Mouse (Mus musculus) urinary bladder, adult 18-20 months (tissue): Measurements from ENCODE around the gene H2-Aa.
"Not testable (repeated sequence)": the region's sequence is repeated elsewhere in the genome, so short reads cannot be mapped to it uniquely, and the experiment has no call there.

Experiments used
- DNase-seq, 2 experiments: peaks; one replicate each; pipeline ENCODE4 v3.0.0; 2022; ENCODE audit warnings: low spot score in 2 of 2, mixed read lengths in 2 of 2

H2-Aa gene

DNA sequence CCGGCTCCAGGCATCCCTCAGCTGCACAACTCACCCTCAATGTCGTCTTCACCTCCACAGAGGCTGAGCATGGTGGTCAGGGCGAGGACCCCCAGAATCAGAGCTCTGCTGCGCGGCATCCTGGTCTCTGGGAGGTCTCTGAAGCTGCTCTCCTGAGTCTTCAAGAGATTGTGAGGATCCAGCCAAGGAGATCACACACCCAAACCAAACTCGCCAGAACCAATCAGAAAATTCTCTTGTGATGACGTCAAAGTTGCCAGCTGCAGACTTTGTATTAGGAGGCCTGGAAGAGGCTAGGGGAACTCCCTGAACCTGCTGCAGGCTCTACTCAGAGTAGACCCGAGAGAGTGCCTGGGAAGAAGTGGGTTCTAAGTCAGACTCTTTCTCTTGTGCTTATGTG is at the start of gene H2-Aa:
Gene H2-Aa (minus strand): TSS at position 176 of the 400 bp plus-strand sequence.
- DNase-seq, result peak; percentile 67 to 81

GRCm38 (mm10) chr17:34331200-34331599 is 43.6 kb upstream of the H2-Aa start:
- no peak for DNase-seq

- no peak for DNase-seq
These were observed 42.2 kb upstream of the H2-Aa start for GRCm38 (mm10) chr17:34329807-34330206.

- DNase-seq, result no peak
These were observed 38.8 kb upstream of the H2-Aa start for GRCm38 (mm10) chr17:34326373-34326772.

DNA sequence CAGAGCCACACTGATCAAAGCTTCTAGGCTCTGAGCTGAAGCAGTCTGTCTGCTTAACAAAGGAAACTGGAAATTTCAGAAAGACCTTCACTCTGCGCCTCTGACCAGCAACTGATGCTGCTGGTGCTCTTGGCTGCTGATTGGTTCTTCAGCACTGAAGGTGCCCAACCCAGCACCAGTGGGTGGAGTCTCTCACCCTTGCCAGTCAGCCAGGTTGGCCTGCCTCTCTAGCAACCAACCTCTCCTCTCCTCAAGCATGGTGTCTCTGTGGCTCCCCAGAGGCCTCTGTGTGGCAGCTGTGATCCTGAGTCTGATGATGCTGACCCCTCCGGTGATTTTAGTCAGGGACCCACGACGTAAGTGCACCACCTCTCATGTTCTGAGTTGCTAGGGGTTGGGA is 37.8 kb upstream of the H2-Aa start, which contains the start of gene H2-Eb2:
Gene H2-Eb2 (plus strand): TSS at position 230 of the 400 bp plus-strand sequence.
- no peak for DNase-seq

DNA sequence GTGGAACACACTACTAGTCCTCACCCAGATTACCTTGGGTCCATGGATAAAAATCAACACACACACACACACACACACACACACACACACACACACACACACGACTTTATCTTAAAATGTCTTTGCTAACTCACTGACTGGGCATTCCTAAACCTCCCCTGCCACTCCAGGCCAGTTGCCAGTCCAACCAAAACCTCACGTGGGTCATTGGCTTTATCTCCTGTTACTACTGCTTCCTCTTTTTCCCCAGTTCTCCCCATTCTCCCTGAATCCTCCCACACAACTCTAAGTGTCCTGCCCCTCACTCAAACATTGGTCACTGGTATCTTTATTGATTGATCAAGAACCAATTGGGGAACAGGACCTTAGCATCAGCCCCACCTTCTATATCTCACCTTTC is 29.7 kb upstream of the H2-Aa start:
- no peak for DNase-seq

DNA sequence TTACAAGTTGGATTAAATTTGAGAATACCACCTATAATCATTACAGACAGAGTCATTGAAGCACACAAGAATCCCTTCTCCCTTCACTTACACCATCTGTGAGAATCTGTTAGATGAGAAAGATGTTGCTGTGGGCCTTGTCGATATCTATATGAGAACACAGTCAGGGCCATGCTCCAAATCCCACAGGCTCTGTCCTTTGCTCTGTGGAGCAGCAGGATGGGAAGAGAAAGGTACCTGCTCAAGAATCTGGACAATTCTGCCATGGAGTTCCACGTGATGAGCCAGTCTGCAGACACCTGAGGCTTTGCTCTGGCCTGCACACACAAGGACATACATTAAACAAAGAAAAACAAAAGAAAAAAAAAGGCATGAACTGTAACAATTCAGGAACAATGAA is 29.1 kb upstream of the H2-Aa start:
- no peak for DNase-seq

DNA sequence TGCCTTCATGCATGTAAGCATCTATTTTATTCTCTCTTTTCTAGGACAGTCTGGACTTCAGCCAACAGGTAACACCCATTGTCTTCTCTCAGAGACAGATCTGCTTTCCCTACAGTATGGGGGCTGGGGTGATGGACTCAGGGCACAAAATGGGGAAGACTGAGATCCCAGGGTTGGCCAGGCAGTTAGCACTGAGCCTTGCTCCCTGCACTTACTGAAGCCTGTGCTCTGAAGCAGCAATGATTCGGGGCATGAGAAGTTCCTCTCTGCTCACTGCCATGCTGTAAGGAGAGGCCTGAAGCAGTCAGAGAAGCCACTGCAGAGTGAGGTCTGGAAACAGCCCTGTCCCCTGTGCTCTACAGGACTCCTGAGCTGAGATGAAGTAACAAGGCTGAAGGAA is 27.9 kb upstream of the H2-Aa start:
- no peak for DNase-seq

DNA sequence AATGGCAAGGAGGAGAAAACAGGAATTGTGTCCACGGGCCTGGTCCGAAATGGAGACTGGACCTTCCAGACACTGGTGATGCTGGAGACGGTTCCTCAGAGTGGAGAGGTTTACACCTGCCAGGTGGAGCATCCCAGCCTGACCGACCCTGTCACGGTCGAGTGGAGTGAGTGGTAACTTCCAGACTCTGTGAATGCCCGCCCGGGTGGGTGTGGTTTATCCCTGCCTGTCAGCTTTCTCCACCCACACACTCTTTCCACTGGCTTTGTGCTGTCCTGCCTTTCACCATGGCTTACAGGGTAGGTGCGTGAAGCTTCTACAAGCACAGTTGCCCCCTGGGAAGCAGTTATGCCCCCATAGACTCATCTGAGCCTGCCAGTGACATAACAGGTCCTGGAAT is 26.7 kb upstream of the H2-Aa start:
- DNase-seq, result no peak

GRCm38 (mm10) chr17:34313393-34313792 is 25.8 kb upstream of the H2-Aa start:
- DNase-seq, result peak; percentile 46 to 74

GRCm38 (mm10) chr17:34312185-34312584 is 24.6 kb upstream of the H2-Aa start:
- no peak for DNase-seq

- not testable (repeated sequence) for DNase-seq
These were observed 22.9 kb upstream of the H2-Aa start for GRCm38 (mm10) chr17:34310526-34310925.

DNA sequence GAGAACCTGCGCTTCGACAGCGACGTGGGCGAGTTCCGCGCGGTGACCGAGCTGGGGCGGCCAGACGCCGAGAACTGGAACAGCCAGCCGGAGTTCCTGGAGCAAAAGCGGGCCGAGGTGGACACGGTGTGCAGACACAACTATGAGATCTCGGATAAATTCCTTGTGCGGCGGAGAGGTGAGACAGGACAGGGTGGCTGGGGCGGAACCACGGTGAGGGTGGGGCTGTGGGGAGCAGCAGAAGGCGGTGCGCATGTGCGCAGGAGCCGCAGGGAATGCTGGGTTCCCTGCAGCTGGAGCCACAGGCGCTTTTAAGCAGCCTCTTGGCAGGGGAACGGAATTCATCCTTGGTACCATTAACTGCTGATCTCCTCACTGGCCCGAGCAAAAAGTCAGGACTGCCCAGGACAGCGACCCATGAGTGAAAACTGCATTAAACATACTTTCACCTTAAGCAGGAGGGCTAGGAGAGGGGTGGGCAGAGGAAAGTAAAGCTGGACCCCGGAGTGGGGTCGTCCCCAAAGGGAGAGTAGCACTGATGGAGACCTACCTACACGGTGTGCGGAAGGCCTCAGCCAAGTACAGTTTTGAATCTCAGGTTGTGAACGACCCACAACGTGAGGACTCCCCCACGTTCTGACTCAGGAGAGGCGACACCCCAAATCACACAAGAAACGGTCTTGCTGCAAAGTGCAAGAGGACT is 22.2 kb upstream of the H2-Aa start:
- DNase-seq, result peak; percentile 46 to 53

- no peak for DNase-seq
These were observed 21.6 kb upstream of the H2-Aa start for GRCm38 (mm10) chr17:34309225-34309624.

- no peak for DNase-seq
These were observed 20.5 kb upstream of the H2-Aa start for GRCm38 (mm10) chr17:34308161-34308560.

DNA sequence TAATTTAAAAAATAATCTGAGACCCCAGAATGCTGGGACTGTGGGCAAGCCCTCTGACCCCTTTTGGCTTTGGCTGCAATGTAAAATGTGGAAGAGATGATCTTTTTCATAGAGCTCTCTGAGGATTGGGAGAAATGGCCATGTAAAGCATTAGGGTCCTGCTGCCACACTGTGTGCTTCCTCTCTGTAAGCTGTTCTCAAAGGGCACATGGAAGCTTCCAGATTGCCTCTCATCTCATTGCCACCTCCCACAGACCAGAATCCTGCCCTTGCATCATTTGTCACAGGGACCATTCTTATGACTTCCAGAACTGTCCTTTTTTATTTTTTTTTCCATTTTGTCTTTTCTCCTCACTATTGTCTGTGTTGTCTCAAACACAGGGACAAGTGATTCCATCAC is 19.6 kb upstream of the H2-Aa start:
- DNase-seq, result no peak

GRCm38 (mm10) chr17:34306407-34306806 is 18.8 kb upstream of the H2-Aa start:
- DNase-seq, result no peak

DNA sequence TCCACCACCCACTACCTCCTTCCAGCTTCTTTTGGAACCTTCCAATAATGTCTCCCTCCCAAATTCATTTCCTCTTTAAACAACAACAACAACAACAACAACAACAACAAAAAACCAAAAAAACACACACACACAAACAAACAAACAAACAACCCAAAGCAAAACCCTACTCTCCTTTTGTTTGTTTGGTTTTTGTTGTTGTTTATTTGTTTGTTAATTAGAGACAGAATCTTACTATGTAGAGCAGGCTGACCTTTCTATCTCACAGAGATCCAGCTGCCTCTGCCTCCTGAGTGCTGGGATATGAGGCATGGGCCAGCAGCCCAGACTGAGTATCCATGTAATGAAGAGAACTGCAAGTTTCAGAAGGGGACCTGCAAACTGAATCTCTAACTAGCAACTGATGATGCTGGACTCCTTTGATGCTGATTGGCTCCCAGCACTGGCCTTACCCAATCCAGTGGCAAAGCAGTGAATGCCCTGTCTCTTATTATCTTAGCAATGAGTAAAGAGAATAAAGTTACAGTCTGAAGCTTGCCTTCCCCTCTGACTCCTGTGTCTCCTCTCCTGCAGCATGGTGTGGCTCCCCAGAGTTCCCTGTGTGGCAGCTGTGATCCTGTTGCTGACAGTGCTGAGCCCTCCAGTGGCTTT is 17.9 kb upstream of the H2-Aa start, which contains the start of gene H2-Eb1:
Gene H2-Eb1 (plus strand): TSS at position 488 of the 651 bp plus-strand sequence.
- peak; percentile 63 to 79 for DNase-seq

GRCm38 (mm10) chr17:34304751-34305150 is 17.1 kb upstream of the H2-Aa start:
- DNase-seq, result peak in 1 of 2 experiments; percentile 61

GRCm38 (mm10) chr17:34303789-34304188 is 16.2 kb upstream of the H2-Aa start:
- peak in 1 of 2 experiments; percentile 16 for DNase-seq

DNA sequence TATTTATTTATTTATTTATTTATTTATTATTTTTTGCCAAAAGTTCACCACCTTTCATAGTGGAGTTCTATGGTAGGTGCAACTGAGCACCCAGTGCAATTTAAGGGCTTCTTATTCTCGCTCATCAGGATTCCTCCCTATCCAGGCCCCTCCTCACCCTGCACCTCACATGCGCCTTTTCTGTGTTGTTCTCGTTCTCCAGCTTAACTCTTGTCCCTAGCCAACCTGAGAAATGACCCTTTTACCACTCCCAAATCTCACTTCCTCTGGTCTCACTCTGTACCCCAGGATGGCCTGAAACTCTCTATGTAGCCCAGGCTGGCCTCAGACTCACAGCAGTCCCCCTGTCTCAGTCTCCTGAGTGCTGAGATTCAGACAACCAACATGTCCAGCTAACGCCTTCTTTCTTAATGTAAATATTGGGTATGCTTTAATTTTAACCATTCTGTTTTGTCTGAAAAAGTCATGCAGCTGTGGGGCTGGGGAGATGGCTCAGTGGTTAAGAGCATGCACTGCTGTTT is 14.1 kb upstream of the H2-Aa start:
- no peak for DNase-seq

DNA sequence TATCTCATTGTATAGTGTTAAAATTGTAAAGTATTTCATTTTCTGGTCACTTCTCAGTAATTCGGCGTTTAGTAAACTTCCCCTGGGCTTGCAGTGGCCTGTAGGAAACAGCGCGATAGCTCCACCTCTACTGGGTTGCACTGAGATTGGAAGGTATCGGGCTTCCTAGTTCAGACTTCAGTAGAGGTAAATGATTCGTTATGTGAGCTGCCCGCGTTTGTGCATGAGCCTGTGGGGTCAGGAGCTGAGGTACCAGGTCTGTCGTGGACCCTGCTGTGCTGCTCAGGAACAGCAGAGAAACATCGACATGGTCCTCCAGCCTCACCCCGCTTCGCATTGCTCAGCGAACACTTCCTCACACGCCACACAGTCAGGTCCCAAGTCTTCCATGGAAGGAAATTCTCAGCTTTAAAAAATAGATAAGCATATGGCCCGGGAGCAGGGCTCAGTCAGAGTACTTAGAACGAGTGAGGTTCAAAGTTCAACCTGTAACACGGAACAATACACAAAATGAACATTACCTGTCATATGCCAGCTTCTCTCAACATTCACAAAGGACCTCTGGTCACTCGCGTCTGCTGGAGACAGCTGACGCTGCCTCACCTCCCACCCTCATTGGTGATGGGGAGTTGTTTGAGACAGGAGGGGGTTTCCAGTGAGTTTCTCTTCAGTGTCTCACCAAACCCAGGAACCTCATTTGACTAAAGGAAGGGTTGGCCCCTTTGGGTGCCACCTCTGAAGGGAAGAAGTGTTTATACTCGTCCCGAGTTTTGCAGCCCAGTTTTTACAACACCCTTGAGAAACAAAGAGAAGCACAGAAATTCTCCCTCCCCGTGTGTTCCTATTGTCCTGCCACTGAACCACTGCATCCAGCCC is 13.3 kb upstream of the H2-Aa start:
- DNase-seq, result no peak
